Mouse (Mus musculus) brain, embryonic 14.5 days (tissue): ENCODE measurements at regions not wholly inside any gene's neighbourhood (a gene's known extent, or its start where the extent isn't known, plus 50 kb on each side); places are given as distances from the start of the nearest gene placed in this dataset.
A peak's percentile ranks its signal among the peaks of the same experiment; 100 is the strongest.

Source experiments
- CTCF ChIP-seq: fragments of 200-500 bp; IDR thresholded peaks from 2 replicates; pipeline ENCODE4 v1.5.1; 2012; ENCODE audit warnings: inconsistent platforms, mild to moderate bottlenecking, moderate library complexity, borderline replicate concordance; ENCODE audit not compliant: insufficient read depth, insufficient read length; ENCODE audit errors: extremely low read depth
- POLR2A ChIP-seq: fragments of 200-500 bp; IDR thresholded peaks from 2 replicates; pipeline ENCODE4 v1.6.1; 2012; ENCODE audit warnings: mild to moderate bottlenecking, inconsistent platforms, borderline replicate concordance; ENCODE audit not compliant: poor library complexity, insufficient read depth, insufficient read length, severe bottlenecking; ENCODE audit errors: extremely low read depth

DNA sequence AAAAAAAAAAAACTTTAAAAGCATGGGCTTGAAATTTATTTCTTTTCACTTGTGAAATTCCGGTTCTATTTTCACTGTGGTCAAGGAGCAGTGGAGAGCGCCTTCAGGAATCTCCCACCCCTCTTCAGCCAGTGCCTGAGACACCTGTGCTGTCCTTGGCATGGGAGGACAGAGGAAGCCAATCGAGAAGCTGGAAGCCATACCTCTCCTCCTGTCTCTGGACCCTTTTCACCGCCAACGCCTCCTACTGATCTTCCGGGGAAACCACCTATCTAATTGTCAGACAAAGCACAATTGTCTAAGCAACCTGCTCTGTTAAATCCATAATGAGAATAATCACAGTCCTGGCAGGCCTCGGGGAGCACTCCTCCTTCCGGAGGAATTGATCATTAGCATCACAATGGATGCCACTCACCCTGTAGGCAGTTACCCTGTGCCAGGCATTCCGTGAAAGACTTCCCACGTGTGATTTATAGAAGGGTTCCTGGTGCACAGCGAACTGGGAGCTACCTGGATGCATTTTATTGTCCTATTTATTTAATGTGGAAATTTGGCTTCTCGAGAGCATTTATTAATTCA is 66.0 kb downstream of the Gm21962 start:
- TF ChIP-seq CTCF (0 out of 2 replicates have a peak, but pooled peaks have one; percentile 0), POLR2A (no peak)
